Mouse (Mus musculus) thymus, postnatal 36 days (tissue): ENCODE data around the gene Id2.

Source experiments
- DNase-seq, 2 experiments: peaks; one replicate each; pipeline ENCODE4 v3.0.0; 2022; ENCODE audit warnings: mixed read lengths in 2 of 2

The Id2 gene

DNA sequence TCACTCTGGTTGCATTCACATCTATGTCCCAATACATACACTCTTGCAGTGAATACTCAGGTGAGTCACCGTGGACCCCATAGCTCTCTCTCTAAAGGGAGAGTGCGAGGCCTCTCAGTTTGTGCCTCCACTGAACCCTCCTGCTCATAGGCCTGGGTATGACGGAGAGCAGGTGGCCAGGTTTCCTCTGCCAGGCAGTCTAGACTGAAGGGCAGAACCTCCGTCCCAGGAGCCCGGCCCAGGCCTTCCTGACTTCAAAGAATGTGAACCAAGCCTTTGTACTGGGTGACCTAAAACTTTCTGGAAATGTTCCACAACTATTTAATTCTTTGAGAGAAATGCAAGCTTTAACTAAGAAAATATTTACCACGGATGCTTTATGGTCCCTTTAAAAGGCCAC, 7.0 kb upstream of the Id2 start:
- DNase-seq: no peak

DNA sequence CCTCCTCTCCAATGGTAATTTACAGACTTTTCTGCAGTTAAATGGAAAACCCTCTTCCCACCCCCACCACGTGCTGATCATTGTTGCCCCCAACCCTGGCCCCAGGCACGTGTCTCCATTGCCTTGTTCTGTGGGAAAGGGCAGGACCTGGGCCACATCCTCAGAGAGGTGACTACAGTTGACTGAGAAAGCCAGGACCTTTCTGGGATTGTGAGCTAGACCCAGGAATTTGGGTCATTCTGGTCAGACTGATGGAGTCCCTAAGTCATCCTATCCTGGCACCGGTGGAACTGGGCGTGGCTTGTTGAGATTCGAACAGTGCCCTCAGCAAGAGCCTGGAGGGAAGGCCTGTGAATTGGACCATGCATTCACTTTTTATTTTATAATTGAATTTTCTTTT, 4.4 kb upstream of the Id2 start:
- DNase-seq: no peak

- DNase-seq: peak; percentile 20 to 26
Measured at GRCm38 (mm10) chr12:25100411-25101217, 3.7 kb upstream of the Id2 start.

DNA sequence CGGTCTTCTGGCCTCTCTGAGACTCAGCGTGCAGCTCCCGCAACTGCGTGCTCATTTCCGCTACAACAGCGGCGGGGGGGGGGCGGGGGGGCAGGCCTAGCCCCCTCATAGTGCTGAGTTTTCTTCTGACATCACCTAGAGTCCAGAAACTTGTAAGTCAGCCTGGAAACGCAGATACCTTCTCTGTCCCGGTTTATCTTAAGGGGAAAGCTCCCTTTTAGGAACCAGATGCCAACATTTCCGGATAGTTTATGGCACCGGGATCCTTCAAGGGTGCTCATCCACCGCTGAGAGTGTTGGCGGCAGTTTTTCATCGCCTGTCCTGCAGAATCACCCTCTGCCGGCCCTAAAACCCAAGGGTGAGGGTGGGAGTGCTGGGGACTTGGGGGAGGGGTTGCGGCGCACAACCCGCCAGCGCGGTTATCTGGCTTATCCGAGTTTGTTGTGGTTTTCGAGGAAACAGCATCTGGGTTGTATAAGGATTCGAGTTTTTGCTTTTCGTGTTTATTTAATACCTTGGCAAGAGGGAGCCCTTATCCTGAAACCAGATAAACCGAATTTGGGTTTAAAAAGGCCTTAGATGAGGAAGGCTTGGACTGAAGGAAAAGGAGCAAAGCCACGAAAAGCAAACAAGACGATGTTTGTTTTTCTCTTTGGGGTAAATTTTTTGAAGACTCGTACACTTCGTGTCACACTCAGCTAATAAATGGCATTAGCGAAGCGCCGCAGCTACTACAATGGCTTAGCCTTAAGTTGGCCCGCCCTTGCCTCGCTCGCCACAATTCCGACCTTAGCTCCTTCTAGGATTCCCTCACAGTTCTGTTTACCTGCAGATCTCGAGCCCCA, 2.8 kb upstream of the Id2 start:
- peak; percentile 8 to 15 for DNase-seq

DNA sequence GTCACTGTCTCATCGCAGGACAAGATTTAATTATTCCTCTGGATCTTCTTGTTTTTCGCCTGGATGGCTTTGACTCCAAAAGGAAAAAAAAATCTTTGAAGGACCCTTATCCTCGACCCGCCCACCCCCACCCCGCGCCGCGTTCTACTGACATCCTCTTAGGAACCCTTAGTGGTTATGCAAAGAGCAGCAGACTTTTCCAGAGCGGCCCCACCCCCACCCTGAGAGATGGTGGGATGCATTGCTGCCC, 2.3 kb upstream of the Id2 start:
- peak in 1 of 2 experiments; percentile 30 for DNase-seq

DNA sequence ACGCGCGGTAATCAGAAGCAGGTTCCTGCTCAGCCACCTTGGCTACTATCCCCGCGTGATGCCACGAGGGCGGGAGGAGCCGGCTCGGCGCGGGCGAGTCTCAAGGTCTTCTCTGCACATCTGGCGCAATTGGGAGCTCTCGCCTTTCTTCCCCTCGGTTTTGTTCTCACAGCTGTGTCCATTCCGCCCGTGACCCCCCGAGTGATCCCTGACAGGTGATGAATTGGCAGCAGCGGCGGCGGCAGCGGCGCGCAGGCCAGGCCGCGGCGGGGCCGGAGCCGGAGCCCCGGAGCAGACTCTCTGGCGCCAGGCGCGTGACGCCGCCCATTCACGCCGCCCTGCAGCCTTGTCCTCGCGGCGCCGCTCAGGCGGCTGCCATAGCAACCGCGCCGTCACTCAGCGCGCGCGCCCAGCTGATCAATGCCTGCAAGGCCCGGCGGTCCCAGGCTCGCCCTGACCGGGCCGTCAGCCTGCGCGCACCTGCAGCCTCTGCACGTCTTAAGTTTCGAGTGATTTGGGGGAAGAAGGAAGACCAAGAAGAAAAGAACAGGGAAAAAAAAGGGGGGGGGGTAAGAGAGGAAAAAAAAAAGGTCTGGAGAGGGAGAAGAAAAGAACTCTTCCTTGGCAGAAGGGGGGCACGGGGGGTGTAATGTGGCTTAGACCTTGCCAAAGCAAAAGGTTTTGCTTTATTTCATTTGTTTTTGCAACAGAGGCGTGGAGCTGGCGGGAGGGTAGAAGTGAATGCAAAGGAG, 1.8 kb upstream of the Id2 start:
- peak; percentile 64 to 73 for DNase-seq

DNA sequence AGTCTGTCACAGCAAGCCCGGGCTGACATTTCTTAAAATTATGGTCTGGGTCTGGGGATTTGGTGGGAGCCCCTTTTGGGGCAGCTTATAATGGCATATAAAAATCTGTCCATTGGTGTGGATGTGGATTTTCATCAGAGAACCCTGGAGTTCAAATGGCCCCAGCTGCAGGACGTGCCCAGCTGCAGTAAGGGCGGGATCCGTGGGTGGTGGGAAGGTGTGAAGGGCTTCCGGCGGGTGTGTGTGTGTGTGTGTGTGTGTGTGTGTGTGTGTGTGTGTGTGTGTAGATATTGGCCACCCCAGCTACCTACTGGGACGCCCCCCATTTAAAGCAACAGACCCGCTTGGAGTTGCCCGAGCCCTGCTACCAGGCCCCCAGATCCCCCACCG, 1.2 kb upstream of the Id2 start:
- peak; percentile 47 to 56 for DNase-seq

GRCm38 (mm10) chr12:25097210-25098160, 545 bp upstream of the Id2 start:
- DNase-seq: peak; percentile 13 to 15

DNA sequence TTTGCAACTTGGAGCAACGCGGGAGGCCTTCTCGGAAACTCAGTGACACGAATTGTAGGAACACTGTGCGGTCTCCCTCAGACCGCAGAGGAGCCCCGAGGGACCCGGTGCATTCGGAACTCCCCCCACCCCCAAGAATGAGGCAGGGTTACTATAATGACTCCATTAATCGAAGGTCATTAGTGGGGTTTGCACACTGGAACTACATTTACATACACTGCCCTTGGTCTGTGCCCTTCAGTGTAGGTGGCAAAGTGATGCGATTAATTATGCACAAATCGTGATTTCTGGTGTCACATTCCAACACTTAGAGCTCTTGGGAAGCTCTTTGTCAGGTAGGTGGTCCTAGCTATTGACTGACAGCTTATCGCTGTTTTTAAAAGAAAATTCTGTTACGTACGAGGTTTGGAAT, 294 bp downstream of the Id2 start:
- DNase-seq: no peak

GRCm38 (mm10) chr12:25095974-25096639, 833 bp downstream of the Id2 start:
- peak; percentile 95 to 96 for DNase-seq

- DNase-seq: no peak
Measured at GRCm38 (mm10) chr12:25095538-25095937, 1.4 kb downstream of the Id2 start.

DNA sequence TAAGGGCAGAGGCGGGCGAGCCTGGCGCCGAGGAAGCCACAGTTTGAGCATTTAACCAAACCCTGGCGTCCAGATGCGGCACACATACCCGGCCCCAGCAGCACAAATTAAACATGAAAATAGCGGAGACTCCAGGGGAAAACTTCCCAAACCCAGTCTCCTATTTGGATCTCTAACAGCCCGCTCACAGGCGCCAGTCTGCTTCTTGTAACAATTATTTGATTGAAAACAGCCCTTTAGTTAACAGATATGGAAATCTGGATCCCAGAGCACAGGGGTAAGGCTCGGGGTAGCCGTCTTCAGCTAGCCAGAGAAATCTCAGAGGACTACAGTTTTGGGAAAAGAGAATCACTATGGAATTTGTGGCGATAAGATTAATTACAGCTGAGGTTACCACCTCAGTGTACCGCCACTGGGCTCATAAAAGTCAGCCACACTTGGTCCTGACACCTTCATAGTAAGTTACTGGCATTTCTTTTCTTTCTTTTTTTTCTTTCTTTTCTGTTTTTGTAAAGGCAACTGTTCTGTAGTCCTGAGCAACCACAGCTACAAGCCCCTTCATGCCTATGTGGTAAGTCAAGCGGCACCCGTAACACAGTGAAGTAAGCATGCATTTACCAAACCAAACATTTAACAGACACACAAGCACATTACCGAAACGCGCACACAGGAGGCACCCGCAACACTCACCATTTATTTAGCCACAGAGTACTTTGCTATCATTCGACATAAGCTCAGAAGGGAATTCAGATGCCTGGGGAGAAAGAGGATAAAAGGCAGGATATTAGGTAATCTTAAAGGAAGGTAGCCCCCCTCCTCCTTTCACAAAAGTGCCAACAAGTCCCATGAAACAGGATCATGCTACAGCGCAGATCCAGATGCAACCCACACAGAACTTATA, 2.1 kb downstream of the Id2 start:
- DNase-seq: peak; percentile 15 to 20

DNA sequence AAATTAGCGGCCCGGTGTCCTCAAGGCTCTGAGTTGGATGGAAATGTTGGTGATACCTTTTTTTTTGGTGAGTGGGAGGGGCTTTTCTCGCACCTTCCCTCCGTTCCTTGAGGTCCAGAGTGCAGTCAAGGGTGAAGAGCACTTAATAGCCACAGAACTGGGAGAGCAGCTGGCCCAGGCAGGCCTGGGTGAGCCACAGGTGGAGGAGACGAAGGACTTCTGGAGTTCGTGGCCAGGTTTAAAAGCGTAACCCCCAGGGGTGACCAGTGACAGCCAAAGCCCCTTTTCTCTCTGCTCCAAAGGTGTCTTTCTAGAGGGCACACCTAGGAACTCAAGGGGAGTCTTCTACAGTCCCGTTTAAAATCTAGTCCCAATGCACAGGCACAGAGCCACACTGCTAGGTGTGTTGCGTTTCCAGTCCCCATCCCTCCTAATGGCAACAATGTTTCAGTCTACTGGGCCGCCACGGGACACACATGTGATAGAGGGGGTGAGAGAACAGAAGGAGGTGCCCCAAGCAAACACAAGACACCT, 3.6 kb downstream of the Id2 start:
- DNase-seq: peak in 1 of 2 experiments; percentile 19

DNA sequence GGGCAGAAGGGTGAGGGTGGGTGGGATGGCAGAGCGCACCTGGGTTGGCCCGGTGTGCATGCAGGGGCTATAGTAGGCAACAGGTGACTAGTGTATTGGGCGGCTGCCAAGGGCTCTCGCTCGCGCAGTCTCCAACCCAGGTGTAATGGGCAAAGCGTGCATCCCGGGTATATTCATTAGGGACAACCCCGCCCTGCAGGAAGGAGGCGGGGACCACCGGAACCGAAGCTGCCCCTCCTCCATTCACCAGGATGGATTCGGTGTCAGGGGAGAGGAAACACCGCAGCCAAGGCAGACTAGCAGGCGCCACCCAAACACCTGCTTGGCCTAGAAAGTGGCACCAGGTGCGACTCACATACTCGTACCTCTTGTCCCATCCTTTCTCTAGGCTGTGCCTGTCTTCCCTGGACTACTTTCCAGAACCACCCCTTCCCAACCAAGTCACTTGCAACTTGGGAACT, 4.2 kb downstream of the Id2 start:
- peak; percentile 51 to 74 for DNase-seq

GRCm38 (mm10) chr12:25092027-25092704, 4.8 kb downstream of the Id2 start:
- peak; percentile 82 to 86 for DNase-seq

GRCm38 (mm10) chr12:25089433-25089832, 7.5 kb downstream of the Id2 start:
- DNase-seq: no peak

DNA sequence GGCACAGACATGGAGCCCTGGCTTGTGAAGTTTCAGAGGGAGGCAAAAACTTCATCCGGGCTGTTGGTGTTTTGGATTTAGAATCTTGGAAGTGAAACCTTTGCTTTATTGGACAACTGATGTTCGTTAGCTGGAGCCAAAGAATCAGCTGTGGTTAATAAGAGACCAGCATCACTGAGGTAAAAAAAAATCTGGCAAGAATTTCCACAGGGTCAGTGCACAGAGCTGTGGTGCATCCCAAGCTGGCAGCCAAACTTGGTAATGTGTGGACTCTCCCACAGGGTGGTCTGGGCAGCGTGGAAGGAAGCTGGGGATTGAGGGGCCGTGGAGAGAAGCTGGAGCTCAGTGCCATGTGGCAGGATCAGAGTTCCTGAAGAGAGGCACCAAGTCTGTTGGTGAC, 10.0 kb downstream of the Id2 start:
- DNase-seq: no peak

GRCm38 (mm10) chr12:25083260-25084178, 13.4 kb downstream of the Id2 start:
- DNase-seq: no peak

DNA sequence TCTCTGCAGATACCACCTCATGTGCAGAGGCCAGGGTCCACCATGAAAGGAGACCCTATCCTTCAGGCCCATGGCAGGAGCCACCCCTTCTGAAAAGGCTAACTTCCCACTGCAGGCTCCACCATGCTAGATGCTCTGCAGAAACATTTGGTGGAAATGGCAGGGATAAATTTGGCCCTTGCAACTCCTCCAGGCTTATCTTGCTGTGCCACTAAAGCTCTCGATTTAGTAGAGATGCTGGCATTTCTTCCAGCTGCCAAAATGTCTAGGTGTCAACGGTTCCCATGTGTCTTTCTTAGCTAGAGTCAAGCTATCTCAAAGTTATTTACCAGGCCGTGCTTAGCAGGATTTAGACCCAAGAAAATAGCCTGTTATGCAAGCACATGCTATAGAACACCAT, 22.6 kb downstream of the Id2 start:
- DNase-seq: no peak
